Mouse (Mus musculus) midbrain, embryonic 10.5 days (tissue): ENCODE data around the gene Slc25a28. TPM values are rescaled to one million over a fixed set of nuclear protein-coding genes. Genes with fewer than 3 reads are reported as not detected.
A peak's percentile ranks its signal among the peaks of the same experiment; 100 is the strongest.

ENCODE experiments used
- DNase-seq: peaks from one replicate; pipeline ENCODE4 v3.0.0-alpha.2; 2017; ENCODE audit warnings: low spot score
- H3K27ac ChIP-seq: fragments of 300-500 bp; sonication (generic); replicated peaks from 2 replicates; pipeline ENCODE4 v1.5.1; 2016; ENCODE audit warnings: mild to moderate bottlenecking
- H3K27me3 ChIP-seq: fragments of 300-500 bp; sonication (generic); 2 replicates; pipeline ENCODE4 v1.6.1; 2016; ENCODE audit warnings: low read depth, mild to moderate bottlenecking; ENCODE audit not compliant: poor library complexity, severe bottlenecking
- H3K36me3 ChIP-seq: fragments of 300-500 bp; sonication (generic); 2 replicates; pipeline ENCODE4 v1.6.1; 2016; ENCODE audit warnings: mild to moderate bottlenecking, moderate library complexity
- H3K4me1 ChIP-seq: fragments of 300-500 bp; sonication (generic); 2 replicates; pipeline ENCODE4 v1.6.1; 2016
- H3K4me3 ChIP-seq: fragments of 300-500 bp; sonication (generic); 2 replicates; pipeline ENCODE4 v1.5.1; 2016; ENCODE audit warnings: mild to moderate bottlenecking, moderate library complexity
- H3K9me3 ChIP-seq: fragments of 300-500 bp; sonication (generic); replicated peaks from 2 replicates; pipeline ENCODE4 v1.6.1; 2016; ENCODE audit warnings: mild to moderate bottlenecking
- WGBS: fragments of 180-500 bp; shearing (Covaris S2); methylation state at CpG from one replicate; pipeline ENCODE4 v1.1.7; 2016; 5-methylcytosine and 5-hydroxymethylcytosine counted together
- polyA plus RNA-seq: library from polyadenylated mRNA; unstranded; fragments of >200 nt; fragmentation: Nextera tagmentation; extraction: Ambion mirVana; gene quantifications from 2 replicates; pipeline ENCODE4 v1.2.1, GENCODE M21; 2016

The Slc25a28 gene
- polyA plus RNA-seq, 1 experiment from 2014 or later = 10.3 TPM

GRCm38 (mm10) chr19:43647261-43647660 is 27.4 kb downstream of the Slc25a28 start:
- H3K4me1 ChIP-seq = no peaks in the 10 kb centered on the region
- H3K36me3 ChIP-seq = no peaks in the 10 kb centered on the region
- no peak for DNase-seq
- H3K27ac ChIP-seq = no peak overlapping the region
- WGBS = 91% methylated on average over 9 of the region's 9 CpGs
- no peaks in the 10 kb centered on the region for H3K9me3 ChIP-seq
- no peak overlapping the region for H3K4me3 ChIP-seq
- no peaks in the 10 kb centered on the region for H3K27me3 ChIP-seq

GRCm38 (mm10) chr19:43646852-43647251 is 27.8 kb downstream of the Slc25a28 start:
- Histone ChIP-seq H3K27ac (no peak overlapping the region), H3K4me1 (no peaks in the 10 kb centered on the region), H3K9me3 (no peaks in the 10 kb centered on the region), H3K27me3 (no peaks in the 10 kb centered on the region), H3K36me3 (no peaks in the 10 kb centered on the region), H3K4me3 (no peak overlapping the region)
- no peak for DNase-seq
- 65% methylated on average over 7 of the region's 7 CpGs for WGBS

- DNase-seq = no peak
- Histone ChIP-seq H3K4me1 (no peaks in the 10 kb centered on the region), H3K4me3 (no peak overlapping the region), H3K9me3 (no peaks in the 10 kb centered on the region), H3K27me3 (no peaks in the 10 kb centered on the region; the same call in 1 of the 2 replicates), H3K36me3 (no peaks in the 10 kb centered on the region), H3K27ac (no peak overlapping the region)
- 93% methylated on average over 9 of the region's 9 CpGs for WGBS
Observed at GRCm38 (mm10) chr19:43645508-43645907, 29.2 kb downstream of the Slc25a28 start.

GRCm38 (mm10) chr19:43642843-43643242 is 31.8 kb downstream of the Slc25a28 start:
- H3K4me1 ChIP-seq = no peaks in the 10 kb centered on the region
- no peak for DNase-seq
- whole genome bisulfite sequencing = 88% methylated on average over 9 of the region's 9 CpGs

GRCm38 (mm10) chr19:43641833-43642232 is 32.8 kb downstream of the Slc25a28 start:
- Histone ChIP-seq H3K9me3 (no peaks in the 10 kb centered on the region), H3K36me3 (no peaks in the 10 kb centered on the region), H3K4me1 (no peaks in the 10 kb centered on the region), H3K4me3 (no peak overlapping the region), H3K27ac (no peak overlapping the region), H3K27me3 (no peaks in the 10 kb centered on the region; the same call in 1 of the 2 replicates)
- no peak for DNase-seq
- 71% methylated on average over 11 of the region's 11 CpGs for WGBS

More at GRCm38 (mm10) chr19:43642843-43643242, 31.8 kb downstream of the Slc25a28 start:
- H3K27me3 ChIP-seq = no peaks in the 10 kb centered on the region; the same call in 1 of the 2 replicates
- no peak overlapping the region for H3K27ac ChIP-seq
- H3K4me3 ChIP-seq = no peak overlapping the region
- no peaks in the 10 kb centered on the region for H3K9me3 ChIP-seq
- no peaks in the 10 kb centered on the region for H3K36me3 ChIP-seq

- H3K27me3 ChIP-seq = peaks cover 17% of the 10 kb centered on the region
- H3K36me3 ChIP-seq = no peaks in the 10 kb centered on the region
- DNase-seq = peak; percentile 82
- H3K4me3 ChIP-seq = no peak overlapping the region
- 29% methylated on average over 12 of the region's 12 CpGs for WGBS
- no peak overlapping the region; the same call in 1 of the 2 replicates for H3K27ac ChIP-seq
- H3K9me3 ChIP-seq = no peaks in the 10 kb centered on the region
- peaks cover 4% of the 10 kb centered on the region; the same call in 1 of the 2 replicates for H3K4me1 ChIP-seq
Observed at GRCm38 (mm10) chr19:43630466-43631251, 44.0 kb downstream of the Slc25a28 start.

GRCm38 (mm10) chr19:43629088-43629487 is 45.6 kb downstream of the Slc25a28 start:
- H3K36me3 ChIP-seq = no peaks in the 10 kb centered on the region
- peaks cover 4% of the 10 kb centered on the region; the same call in 1 of the 2 replicates for H3K4me1 ChIP-seq
- no peak for DNase-seq
- H3K27ac ChIP-seq = no peak overlapping the region
- WGBS = 60% methylated on average over 4 of the region's 4 CpGs
- no peak overlapping the region for H3K4me3 ChIP-seq
- H3K9me3 ChIP-seq = no peaks in the 10 kb centered on the region
- peaks cover 32% of the 10 kb centered on the region for H3K27me3 ChIP-seq

GRCm38 (mm10) chr19:43627345-43627744 is 47.3 kb downstream of the Slc25a28 start:
- Histone ChIP-seq H3K9me3 (no peaks in the 10 kb centered on the region), H3K4me1 (peaks cover 4% of the 10 kb centered on the region; the same call in 1 of the 2 replicates), H3K27ac (no peak overlapping the region), H3K4me3 (no peak overlapping the region), H3K27me3 (peaks cover 50% of the 10 kb centered on the region), H3K36me3 (no peaks in the 10 kb centered on the region)
- no peak for DNase-seq
- 95% methylated on average over 3 of the region's 3 CpGs for WGBS

GRCm38 (mm10) chr19:43626160-43626559 is 48.5 kb downstream of the Slc25a28 start:
- H3K9me3 ChIP-seq = no peaks in the 10 kb centered on the region
- no peaks in the 10 kb centered on the region for H3K36me3 ChIP-seq
- H3K27ac ChIP-seq = no peak overlapping the region
- H3K4me3 ChIP-seq = no peak overlapping the region
- WGBS = 63% methylated on average over 3 of the region's 3 CpGs
- peaks cover 62% of the 10 kb centered on the region for H3K27me3 ChIP-seq
- DNase-seq = no peak
- peaks cover 4% of the 10 kb centered on the region; the same call in 1 of the 2 replicates for H3K4me1 ChIP-seq

- peak; percentile 21 for DNase-seq
- Histone ChIP-seq H3K4me1 (peaks cover 2% of the 10 kb centered on the region; the same call in 1 of the 2 replicates), H3K4me3 (no peak overlapping the region), H3K36me3 (no peaks in the 10 kb centered on the region), H3K27me3 (peaks cover 73% of the 10 kb centered on the region), H3K27ac (no peak overlapping the region), H3K9me3 (no peaks in the 10 kb centered on the region)
- 40% methylated on average over 4 of the region's 4 CpGs for WGBS
Observed at GRCm38 (mm10) chr19:43623913-43624312, 50.8 kb downstream of the Slc25a28 start.

GRCm38 (mm10) chr19:43619916-43620479 is 54.7 kb downstream of the Slc25a28 start:
- no peaks in the 10 kb centered on the region for H3K36me3 ChIP-seq
- peak; percentile 22 for DNase-seq
- no peaks in the 10 kb centered on the region for H3K9me3 ChIP-seq
- H3K27me3 ChIP-seq = peaks cover 100% of the 10 kb centered on the region
- WGBS = 5% methylated on average over 18 of the region's 18 CpGs
- no peak overlapping the region for H3K27ac ChIP-seq
- peaks cover 29% of the 10 kb centered on the region for H3K4me1 ChIP-seq
- H3K4me3 ChIP-seq = no peak overlapping the region

- H3K4me1 ChIP-seq = peaks cover 40% of the 10 kb centered on the region
- H3K9me3 ChIP-seq = no peaks in the 10 kb centered on the region
- H3K27ac ChIP-seq = no peak overlapping the region
- peaks cover 100% of the 10 kb centered on the region for H3K27me3 ChIP-seq
- 4% methylated on average over 5 of the region's 5 CpGs for WGBS
- DNase-seq = no peak
- H3K4me3 ChIP-seq = no peak overlapping the region
- no peaks in the 10 kb centered on the region for H3K36me3 ChIP-seq
Observed at GRCm38 (mm10) chr19:43618505-43619030, 56.1 kb downstream of the Slc25a28 start.
